Mouse (Mus musculus) embryonic facial prominence, embryonic 14.5 days (tissue): ENCODE measurements at regions not wholly inside any gene's neighbourhood (a gene's known extent, or its start where the extent isn't known, plus 50 kb on each side); places are given as distances from the start of the nearest gene placed in this dataset.
"Not testable (repeated sequence)": the region's sequence is repeated elsewhere in the genome, so short reads cannot be mapped to it uniquely, and the experiment has no call there.

Source experiments
- ATAC-seq: fragments of 200-750 bp; cut with Nextera tagmentation; 2 replicates; pipeline ENCODE4 v1.8.0; 2017; ENCODE audit warnings: low read depth, moderate number of reproducible peaks, moderate TSS enrichment
- DNase-seq: peaks from one replicate; pipeline ENCODE4 v3.0.0-alpha.2; 2015; ENCODE audit warnings: low spot score
- H3K27ac ChIP-seq: fragments of 300-500 bp; sonication (generic); replicated peaks from 2 replicates; pipeline ENCODE4 v1.5.1; 2014; ENCODE audit warnings: low read depth, mild to moderate bottlenecking, low read length, moderate library complexity
- H3K27me3 ChIP-seq: fragments of 300-500 bp; sonication (generic); replicated peaks from 2 replicates; pipeline ENCODE4 v1.6.1; 2014; ENCODE audit warnings: low read length; ENCODE audit not compliant: control insufficient read depth, insufficient read depth
- H3K36me3 ChIP-seq: fragments of 300-500 bp; sonication (generic); 2 replicates; pipeline ENCODE4 v1.6.1; 2014; ENCODE audit warnings: low read length, mixed read lengths; ENCODE audit not compliant: control insufficient read depth, insufficient read depth
- H3K4me1 ChIP-seq: fragments of 300-500 bp; sonication (generic); 2 replicates; pipeline ENCODE4 v1.6.1; 2014; ENCODE audit warnings: antibody characterized with exemption, low read length; ENCODE audit not compliant: control insufficient read depth, insufficient read depth
- H3K4me2 ChIP-seq: fragments of 300-500 bp; sonication (generic); 2 replicates; pipeline ENCODE4 v1.6.1; 2014; ENCODE audit warnings: low read depth, mild to moderate bottlenecking, low read length, moderate library complexity, mixed read lengths
- H3K4me3 ChIP-seq: fragments of 300-500 bp; sonication (generic); 2 replicates; pipeline ENCODE4 v1.5.1; 2014; ENCODE audit warnings: low read depth, mild to moderate bottlenecking, low read length
- H3K9ac ChIP-seq: fragments of 300-500 bp; sonication (generic); 2 replicates; pipeline ENCODE4 v1.6.1; 2014; ENCODE audit warnings: low read depth, mild to moderate bottlenecking, low read length, moderate library complexity, mixed read lengths
- H3K9me3 ChIP-seq: fragments of 300-500 bp; sonication (generic); 2 replicates; pipeline ENCODE4 v1.6.1; 2016; ENCODE audit warnings: low read length; ENCODE audit not compliant: control insufficient read depth
- WGBS: fragments of 180-500 bp; shearing (Covaris S2); extraction: QIAGEN DNeasy Blood & Tissue Kit; methylation state at CpG from one replicate; pipeline ENCODE4 v1.1.7; 2014; 5-methylcytosine and 5-hydroxymethylcytosine counted together

DNA sequence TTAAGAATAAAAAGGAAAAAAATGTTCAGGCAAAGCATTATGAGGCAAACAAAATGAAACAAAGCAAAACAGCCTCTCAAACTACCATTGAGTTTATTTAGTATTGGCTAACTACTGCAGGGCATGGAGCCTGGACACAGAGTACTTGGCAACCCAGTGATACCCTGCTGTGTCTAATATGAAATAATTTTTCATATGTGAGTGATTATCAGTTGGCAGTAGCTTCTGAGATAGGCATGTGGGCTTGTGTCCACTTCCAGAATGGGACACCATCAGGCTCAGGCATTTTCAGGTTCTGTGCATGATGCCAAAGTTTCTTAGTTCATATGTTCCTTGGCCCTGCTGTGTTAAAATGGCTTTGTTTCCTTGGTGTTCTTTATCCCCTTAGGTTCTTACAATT, 879.0 kb upstream of the Epha6 start:
- no peaks in the 10 kb centered on the region for H3K4me1 ChIP-seq
- ATAC-seq (no peak), DNase-seq (no peak)
- H3K9me3 ChIP-seq = no peaks in the 10 kb centered on the region
- H3K9ac ChIP-seq = no peak overlapping the region
- no peak overlapping the region for H3K27ac ChIP-seq
- H3K36me3 ChIP-seq = no peaks in the 10 kb centered on the region
- H3K27me3 ChIP-seq = no peaks in the 10 kb centered on the region
- H3K4me3 ChIP-seq = no peak overlapping the region
- H3K4me2 ChIP-seq = no peak overlapping the region

DNA sequence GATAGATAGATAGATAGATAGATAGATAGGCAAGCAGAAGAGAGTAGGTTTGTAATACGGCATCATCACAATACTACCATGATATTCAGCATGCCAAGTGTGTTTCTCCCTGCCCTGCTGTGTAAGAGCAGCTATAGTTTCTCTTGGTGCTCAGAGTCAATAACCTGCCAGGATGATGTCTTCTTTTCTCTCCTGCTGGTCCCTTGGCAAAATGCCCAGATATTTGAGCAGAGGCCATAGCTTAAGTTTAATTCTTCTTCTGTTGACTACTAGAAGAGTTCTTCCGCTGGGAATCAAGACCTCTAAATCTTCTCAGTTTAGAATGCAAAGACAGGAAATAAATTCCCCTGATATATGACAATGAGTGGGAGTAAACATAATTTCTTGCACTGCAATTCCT, 836.5 kb upstream of the Epha6 start:
- WGBS = 75% methylated on average over 2 of the region's 2 CpGs
- no peaks in the 10 kb centered on the region for H3K9me3 ChIP-seq
- no peak overlapping the region for H3K4me2 ChIP-seq
- ATAC-seq (no peak), DNase-seq (peak; percentile 2)
- H3K27me3 ChIP-seq = no peaks in the 10 kb centered on the region
- H3K4me3 ChIP-seq = no peak overlapping the region
- H3K9ac ChIP-seq = no peak overlapping the region
- H3K27ac ChIP-seq = no peak overlapping the region
- no peaks in the 10 kb centered on the region for H3K4me1 ChIP-seq
- no peaks in the 10 kb centered on the region for H3K36me3 ChIP-seq

DNA sequence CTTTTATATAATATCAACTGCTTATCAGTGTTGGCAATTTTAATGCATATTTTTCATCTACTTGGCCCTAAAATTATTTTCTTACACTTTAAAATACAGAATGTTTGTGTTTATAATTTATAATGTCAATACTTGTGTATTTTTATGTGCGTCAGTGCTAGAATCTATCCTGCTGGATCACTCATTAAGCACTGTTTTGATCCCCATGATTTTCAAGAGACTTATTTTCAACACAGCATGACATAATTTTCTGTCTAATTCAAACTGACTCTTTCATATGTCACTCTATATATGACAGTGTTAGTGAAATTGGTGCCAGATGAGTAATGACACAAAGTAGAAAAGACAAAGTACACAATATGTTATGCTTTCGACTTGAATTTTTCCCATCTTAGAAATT, 795.9 kb upstream of the Epha6 start:
- no peaks in the 10 kb centered on the region for H3K27me3 ChIP-seq
- no peak overlapping the region for H3K9ac ChIP-seq
- H3K4me3 ChIP-seq = no peak overlapping the region
- H3K4me1 ChIP-seq = no peaks in the 10 kb centered on the region
- no peak for ATAC-seq
- no peak for DNase-seq
- no peak overlapping the region for H3K27ac ChIP-seq
- no peaks in the 10 kb centered on the region for H3K36me3 ChIP-seq
- 87% methylated on average over 2 of the region's 2 CpGs for WGBS
- H3K9me3 ChIP-seq = no peaks in the 10 kb centered on the region
- no peak overlapping the region for H3K4me2 ChIP-seq

DNA sequence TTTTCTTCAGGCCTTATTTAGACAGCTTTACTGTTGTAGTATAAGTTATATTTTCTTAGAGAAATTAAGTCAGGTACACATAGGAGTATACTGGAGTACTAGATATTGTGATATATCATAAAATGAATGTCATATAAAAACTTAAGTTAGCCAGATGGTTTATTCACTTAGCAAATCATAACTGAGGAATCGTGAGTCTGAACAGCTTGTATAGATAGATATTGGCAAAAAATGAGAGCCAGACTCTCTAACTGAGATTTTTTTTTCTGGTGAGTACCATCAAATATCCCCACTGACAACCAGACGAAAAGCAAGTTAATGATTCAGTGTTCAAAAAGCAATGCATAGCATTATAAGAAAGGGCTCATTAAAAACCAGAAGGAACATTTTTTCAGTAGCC, 776.6 kb upstream of the Epha6 start:
- 69% methylated on average over 2 of the region's 2 CpGs for WGBS
- no peak overlapping the region for H3K27ac ChIP-seq
- H3K4me1 ChIP-seq = no peaks in the 10 kb centered on the region
- H3K36me3 ChIP-seq = no peaks in the 10 kb centered on the region
- DNase-seq (no peak), ATAC-seq (no peak)
- H3K9me3 ChIP-seq = no peaks in the 10 kb centered on the region
- no peak overlapping the region for H3K4me3 ChIP-seq
- H3K27me3 ChIP-seq = no peaks in the 10 kb centered on the region
- no peak overlapping the region for H3K4me2 ChIP-seq
- no peak overlapping the region for H3K9ac ChIP-seq

DNA sequence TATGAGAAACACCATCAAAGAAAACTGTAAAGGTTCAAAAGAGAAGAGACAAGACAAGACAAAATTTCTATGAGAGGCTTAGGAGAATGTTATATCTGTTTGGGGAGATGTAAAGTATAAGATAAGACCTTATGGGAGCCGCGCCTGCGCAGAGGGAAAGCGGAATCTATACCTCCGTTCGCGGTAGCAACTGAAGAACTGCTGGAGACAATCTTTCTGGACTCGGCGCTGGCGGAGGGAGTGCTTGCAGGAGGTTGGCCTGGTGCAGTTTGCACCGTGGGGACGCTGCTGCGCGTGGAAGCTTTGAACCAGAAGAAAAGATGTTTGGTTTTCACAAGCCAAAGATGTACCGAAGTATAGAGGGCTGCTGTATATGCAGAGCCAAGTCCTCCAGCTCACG, 771.6 kb upstream of the Epha6 start:
- not testable (repeated sequence) for H3K4me1 ChIP-seq, H3K27me3 ChIP-seq, H3K4me3 ChIP-seq, H3K9me3 ChIP-seq, H3K9ac ChIP-seq, H3K27ac ChIP-seq, ATAC-seq, DNase-seq, H3K36me3 ChIP-seq, H3K4me2 ChIP-seq
- 89% methylated on average over 9 of the region's 16 CpGs for WGBS
